Mouse (Mus musculus) Muller cell, postnatal 12 days (primary cell): ENCODE data around the gene Zfp260.

Source experiments
- DNase-seq: peaks from one replicate; pipeline ENCODE4 v3.0.0-alpha.2; 2015; ENCODE audit errors: inconsistent ontology term

Gene Zfp260

DNA sequence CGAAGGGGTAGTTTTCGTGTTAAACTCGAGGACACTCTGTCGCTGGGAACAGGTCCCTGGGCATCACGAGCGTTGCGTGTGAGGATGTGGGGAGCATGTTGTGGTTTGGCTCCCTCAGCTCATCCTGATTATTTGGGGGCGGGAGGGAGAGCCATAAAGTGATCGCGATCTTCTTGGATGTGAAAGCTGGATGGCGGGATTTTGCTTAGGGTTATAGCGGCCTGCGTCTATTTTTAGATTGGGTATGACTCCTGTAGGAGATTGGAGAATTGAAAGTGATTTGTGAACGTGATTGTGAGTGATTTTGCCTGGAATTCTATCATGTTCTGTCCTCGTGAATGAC, 27.6 kb downstream of the Zfp260 start:
- DNase-seq: no peak

DNA sequence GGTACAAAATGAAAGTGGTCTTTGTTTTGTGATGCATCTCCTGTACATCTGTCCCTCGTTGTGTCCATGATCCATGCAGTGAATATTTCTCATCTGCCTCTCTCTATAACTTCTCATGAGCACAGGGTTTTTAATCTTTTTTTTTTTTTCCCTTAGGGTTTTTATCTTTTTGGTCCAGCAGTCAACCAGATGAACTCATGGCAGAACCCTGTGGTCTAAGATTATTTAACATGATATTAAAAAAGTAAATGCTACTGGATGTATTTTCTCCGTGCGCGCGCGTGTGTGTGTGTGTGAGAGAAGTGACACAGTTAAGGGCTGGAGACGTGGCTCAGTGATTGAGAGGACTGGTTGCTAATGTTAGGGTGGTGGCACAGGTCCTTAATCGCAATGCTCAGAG, 35.3 kb downstream of the Zfp260 start:
- DNase-seq: no peak

GRCm38 (mm10) chr7:30132396-30132795, 37.8 kb downstream of the Zfp260 start:
- no peak for DNase-seq

GRCm38 (mm10) chr7:30136826-30137225, 42.2 kb downstream of the Zfp260 start:
- no peak for DNase-seq

DNA sequence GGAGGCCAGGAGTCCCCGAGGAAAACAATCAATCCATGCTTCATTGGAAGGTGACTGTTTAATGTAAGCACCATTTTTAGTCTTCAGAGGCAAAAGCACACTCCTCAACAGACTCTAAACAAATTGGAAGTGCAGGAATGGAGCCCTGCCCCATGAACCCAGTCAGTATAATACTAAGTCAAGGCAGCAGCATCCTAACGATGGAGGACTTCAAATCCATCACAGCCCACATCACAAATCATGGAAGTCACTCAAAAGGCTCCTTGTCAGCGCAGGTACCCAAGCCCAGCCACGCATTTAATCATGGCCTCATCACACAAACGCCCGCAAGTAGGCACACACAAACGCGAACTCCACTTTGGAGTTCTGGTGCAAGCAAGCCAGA, 48.6 kb downstream of the Zfp260 start:
- DNase-seq: no peak

DNA sequence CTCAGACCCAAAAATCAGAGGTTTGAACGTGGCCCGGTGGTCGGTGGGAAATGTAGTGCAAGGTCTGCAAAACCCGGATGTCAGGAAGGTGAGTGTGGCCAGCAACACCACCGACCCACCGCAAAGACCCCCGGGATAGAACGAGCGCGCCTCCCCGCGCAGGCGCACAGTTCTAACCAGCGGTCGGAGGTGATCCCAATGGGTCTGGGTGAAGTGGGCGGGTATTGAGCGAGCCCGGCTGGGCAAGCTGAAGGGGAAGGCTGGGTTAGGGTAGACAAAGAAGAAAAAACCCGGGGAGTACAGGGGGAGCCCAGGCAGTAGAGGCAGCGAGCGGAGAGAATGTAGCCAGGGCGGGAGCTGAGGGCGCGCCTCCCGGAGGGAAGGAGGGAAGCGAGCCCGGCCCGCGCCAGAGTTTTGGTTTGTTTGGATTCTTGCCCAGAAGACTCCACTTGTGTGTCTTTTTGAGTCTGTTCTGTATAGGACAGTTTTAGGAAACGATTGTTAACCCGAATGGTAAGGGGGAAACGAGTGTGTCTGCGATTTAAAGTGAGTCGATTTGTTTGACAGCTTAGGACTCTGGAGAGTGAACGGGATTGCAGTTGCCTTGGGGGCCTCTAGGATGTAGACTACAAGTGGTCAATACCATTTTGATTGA, 49.1 kb downstream of the Zfp260 start:
- peak; percentile 82 for DNase-seq

DNA sequence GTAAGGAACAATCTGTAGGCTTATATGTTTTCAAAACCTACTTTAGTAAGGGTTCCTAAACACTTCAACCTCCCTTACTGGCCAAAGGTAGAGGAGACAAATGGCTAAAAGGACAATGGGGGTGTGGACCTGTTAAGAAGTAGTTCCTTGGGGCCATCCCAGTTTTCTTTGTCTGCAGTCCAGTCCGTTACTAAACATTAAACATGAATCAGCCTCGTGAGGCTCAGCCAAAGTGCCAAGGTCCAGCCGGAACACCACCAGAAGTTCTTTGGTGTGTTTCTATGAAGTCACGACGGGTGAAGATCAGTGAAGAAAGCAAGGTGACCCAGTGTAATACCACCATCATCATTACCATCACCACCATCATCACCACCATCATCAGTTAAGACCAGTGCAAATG, 52.4 kb downstream of the Zfp260 start:
- no peak for DNase-seq

GRCm38 (mm10) chr7:30154040-30154439, 59.5 kb downstream of the Zfp260 start:
- DNase-seq: no peak

- DNase-seq: no peak
Observed at GRCm38 (mm10) chr7:30155507-30155906, 60.9 kb downstream of the Zfp260 start.
